Mouse (Mus musculus) ovary, adult 18-20 months (tissue): ENCODE results near the gene Ehmt2.

Experiments used
- DNase-seq: peaks from one replicate; pipeline ENCODE4 v3.0.0; 2022; ENCODE audit warnings: low spot score, mixed read lengths

The Ehmt2 gene

DNA sequence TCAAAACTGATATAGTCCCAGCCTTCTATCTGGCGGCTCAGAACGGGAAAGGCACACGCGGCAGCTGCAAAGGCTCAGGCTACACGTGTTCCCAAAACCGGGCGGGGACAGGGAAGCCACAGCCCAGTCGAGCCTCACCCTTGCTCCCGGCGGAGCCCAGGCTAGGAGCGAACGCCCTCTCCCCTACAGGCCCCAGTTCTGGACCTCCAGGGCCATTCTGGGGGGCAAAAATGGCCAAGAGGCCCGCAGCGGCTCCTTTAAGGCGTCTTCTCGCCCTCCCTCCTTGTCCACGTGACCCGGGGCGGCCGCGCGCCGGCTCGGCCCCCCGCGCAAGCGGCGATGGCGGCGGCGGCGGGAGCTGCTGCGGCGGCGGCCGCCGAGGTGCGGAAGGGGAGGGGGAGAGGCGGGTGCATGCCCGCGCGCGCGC, at the start of gene Ehmt2, which contains the start of gene C2:
TSS of gene Ehmt2 (plus strand) at position 310 of the 427 bp plus-strand sequence.
TSS of gene C2 (minus strand) at position 106 of the 427 bp plus-strand sequence.
- peak; percentile 74 for DNase-seq

DNA sequence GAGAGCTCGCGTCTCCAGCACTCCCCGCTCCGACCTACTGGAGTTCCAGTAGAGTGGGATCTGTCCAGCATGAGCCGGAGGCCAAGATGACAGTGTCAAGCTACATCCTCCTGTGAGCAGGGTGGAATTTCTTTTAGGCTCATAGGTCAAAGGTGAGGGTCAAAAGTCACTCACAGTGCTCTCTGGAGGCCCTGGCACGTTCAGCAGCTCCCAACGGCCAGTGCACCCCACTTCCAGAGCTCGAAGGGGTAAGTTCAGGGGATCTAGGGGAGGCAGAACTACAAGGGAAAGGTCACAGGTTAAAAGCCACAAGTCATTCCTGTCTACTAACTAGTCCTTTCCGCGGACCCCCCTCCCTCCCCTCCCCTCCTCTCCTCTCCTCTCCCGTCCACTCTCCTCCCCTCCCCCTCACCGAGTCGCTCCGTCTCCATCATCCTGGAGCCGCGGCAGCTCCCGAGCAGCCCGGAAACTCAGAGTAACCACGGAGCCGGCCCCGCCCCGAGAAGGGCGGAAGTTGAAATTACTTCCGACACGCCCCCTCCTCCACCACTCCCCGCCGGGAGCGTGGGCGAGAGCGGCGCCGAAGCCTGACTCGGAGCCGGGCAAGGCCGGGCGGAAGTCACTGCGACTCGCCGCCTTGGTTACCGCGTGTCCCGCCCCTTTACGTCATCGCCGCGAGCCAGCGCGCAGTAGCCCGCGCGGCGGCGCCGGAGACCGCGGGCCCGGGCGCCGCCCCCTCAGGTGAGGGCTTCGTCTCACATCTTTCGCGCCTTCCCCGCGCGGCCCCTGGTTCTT, 48.4 kb upstream of the Ehmt2 start, which contains the start of the genes Skiv2l and Nelfe:
TSS of gene Skiv2l (minus strand) at position 489 of the 795 bp plus-strand sequence.
TSS of gene Nelfe (plus strand) at position 670 of the 795 bp plus-strand sequence.
- DNase-seq, result peak; percentile 96

- DNase-seq, result no peak
Measured at GRCm38 (mm10) chr17:34850517-34851125, 47.6 kb upstream of the Ehmt2 start.

- no peak for DNase-seq
Measured at GRCm38 (mm10) chr17:34853511-34853910, 44.8 kb upstream of the Ehmt2 start.

- DNase-seq, result no peak
Measured at GRCm38 (mm10) chr17:34854761-34855160, 43.5 kb upstream of the Ehmt2 start.

GRCm38 (mm10) chr17:34855825-34856224, 42.4 kb upstream of the Ehmt2 start:
- no peak for DNase-seq

DNA sequence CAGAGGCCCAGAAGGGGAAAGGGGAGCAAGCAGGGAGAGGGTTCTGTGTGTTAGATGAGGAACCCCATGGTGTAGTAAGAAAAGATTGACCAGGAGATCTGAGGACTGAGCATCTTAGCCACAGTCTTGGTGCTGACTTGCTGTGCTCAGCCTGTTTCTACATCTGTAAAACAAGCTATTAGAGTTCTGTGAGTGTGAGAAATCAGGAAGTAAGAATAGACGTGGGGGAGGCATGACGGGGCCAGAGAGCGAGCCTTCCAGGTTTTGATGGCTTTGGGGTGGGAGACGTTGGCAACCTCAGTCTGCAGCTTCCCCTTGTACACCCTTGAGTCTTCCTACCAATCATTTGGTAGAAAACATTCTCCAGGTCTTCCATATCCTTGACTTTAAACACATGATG, 39.6 kb upstream of the Ehmt2 start:
- no peak for DNase-seq

DNA sequence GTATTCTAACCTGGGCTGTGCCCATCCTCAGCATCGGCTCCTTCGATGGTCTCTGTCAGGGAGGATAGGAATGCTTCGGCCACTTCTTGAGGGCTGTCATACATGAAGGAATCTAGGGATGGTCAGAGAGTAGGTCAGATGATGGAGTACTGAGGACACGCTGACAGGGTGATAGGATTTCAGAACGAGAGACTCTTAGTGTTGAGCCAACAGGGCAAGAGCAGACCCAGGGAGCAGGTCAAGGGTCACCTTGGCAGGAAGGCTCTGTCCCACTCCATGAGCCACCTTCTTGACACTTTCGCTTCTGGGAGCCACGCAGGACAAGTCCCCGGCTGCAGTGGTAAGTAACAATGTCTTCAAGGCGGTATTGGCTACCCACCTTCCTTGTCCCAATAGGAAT, 37.8 kb upstream of the Ehmt2 start:
- DNase-seq, result no peak

DNA sequence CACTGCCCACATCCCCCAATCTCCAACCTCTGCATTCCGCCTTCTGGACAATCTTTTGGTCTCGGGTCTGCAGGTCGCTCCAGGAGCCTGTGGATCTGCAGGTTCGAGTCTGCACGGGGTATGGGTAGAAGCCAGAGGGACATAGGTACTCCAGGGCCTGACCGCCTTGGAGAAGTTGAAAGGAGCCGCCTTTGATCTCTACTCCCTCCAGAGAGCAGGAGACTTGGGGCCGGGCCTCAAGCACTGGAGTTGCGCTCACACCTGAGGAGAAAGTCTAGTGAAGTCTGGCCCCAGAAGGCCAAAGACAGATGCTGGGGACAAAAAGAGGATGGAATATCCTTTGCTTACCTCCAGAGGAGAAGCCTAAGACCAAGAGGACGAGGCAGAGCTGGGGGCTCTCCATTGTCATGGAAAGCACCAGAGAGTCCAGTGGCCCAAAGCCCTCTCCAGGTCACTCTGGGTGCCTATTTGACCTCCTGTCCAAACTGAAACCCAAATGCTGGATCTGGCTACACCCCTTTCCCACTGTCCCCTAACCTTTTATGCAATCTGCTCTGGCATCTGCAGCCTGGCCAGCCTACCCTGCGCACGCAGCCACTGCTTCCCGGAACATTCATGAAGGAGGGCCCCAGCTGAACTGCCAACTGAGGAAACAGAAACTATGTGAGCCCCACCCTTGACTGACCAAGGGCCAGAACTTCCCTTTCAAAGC, 36.4 kb upstream of the Ehmt2 start:
- no peak for DNase-seq

GRCm38 (mm10) chr17:34862416-34863081, 35.7 kb upstream of the Ehmt2 start, which contains the start of gene Cfb:
Gene Cfb (minus strand): TSS chr17:34862518.
- DNase-seq, result no peak

- DNase-seq, result no peak
Measured at GRCm38 (mm10) chr17:34865981-34866380, 32.3 kb upstream of the Ehmt2 start.

- DNase-seq, result no peak
Measured at GRCm38 (mm10) chr17:34874321-34874720, 23.9 kb upstream of the Ehmt2 start.

DNA sequence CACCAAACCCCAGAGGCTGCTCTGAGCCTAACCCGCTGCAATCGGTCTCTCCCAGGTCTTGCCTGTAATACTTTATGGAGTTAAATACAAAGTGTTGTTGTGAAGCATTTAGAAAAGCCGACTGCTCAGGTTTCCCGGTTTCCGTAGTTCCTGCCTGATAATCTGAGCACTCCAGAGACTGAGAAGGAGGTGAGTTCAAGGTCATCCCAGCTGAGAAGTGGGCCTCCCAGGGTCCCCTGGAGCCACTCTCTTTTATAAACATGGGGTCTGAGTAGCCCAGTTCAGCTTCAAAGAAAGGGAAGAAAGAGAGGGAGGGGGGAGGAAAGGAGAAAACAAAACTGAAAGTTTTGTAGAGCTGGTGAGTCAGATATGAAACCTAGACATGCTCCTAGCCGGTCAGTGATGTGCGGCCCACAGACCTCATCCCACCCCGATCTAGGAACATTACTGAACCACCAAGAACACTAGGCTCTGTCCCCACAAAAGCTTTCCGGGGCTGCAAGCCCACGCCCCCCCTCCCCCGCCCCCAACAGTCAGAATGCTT, 18.9 kb upstream of the Ehmt2 start, which contains the start of gene Zbtb12:
TSS of gene Zbtb12 (plus strand) at position 148 of the 544 bp plus-strand sequence.
- no peak for DNase-seq

DNA sequence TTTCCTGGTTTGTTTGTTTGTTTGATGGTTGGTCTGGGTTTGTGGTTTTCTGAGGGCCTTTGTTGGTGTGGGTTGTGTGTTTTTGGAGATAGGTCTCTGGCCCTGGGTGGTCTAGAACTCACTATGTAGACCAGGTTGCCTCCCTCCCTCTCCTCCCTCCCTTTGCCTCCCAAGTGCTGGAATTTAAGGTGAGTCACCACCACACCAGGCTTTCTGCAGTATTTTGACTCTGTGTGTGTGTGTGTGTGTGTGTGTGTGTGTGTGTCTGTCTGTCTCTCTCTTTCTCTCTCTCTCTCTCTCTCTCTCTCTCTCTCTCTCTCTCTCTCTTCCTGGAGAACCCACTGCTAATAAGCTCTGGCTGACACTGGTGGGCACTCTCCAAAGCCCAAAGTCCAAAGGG, 17.1 kb upstream of the Ehmt2 start:
- no peak for DNase-seq

DNA sequence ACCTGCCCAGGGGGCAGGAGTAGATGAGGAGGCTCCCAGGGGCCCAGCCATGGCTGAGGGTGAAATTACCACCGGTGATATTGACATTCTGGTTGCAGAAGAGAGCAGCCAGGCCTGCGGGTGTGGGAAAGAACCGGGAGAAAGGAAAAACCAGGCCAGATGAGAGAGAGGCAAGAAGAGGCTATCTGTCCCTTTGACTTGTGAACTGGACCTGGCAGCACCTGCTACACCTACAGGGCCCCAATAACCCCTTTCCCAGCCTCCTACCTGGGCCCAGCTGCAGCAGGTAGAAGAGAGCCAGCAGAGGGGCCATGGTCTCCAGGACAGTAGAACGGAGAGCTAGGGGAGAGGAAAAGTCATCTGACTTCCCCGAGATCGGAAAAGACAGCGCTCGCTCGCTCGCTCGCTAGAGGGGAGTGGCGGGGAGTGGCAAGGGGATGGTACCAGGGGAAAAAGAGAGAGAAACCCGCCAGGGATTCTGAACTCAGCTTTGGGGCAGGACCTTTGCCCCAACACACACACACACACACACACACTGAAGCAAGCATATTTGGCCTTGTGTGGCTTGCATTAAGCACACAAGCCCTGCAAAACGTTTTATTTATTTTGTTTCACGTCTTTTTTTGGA, 16.5 kb upstream of the Ehmt2 start, which contains the start of gene Gm20547:
TSS of gene Gm20547 (minus strand) at position 360 of the 628 bp plus-strand sequence.
- no peak for DNase-seq

- DNase-seq, result no peak
Measured at GRCm38 (mm10) chr17:34883332-34883731, 14.9 kb upstream of the Ehmt2 start.

DNA sequence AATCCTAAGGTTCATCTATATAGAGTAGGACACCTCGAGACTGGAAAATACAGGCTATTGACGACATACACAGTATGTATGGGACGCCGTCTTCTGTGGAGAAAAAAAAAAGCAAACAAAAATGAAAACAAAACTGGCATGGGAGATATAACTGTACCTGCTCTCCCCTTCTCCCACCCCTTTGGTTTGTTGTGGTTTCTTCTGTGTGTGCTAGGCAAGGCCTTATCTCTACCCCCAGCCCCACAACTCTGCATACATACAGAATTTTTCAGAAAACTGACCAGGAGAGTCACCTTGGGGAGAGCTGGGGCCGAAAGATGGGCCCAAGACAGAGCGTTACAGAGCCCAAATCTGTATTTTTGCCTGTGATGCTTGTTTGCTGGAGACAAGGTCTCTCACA, 13.6 kb upstream of the Ehmt2 start:
- no peak for DNase-seq

- no peak for DNase-seq
Measured at GRCm38 (mm10) chr17:34885615-34886014, 12.7 kb upstream of the Ehmt2 start.

DNA sequence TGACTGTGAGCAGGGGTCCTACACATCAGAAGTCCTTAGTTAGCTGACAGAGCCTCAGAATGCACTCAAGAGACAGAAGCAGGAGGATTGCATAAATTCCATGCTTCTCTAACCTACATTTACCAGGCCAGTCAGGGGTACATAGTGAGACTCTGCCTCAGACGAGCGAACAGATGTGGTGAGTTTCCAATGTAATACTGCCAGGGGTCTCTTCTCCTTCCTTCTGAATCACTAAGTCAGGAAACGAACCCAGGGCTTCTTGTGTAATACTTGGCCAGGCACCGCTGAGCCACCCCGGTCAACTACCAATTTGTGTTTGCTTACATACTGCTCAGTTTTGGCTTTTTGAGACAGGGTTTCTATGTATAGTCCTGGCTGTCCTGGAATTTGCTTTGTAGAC, 10.3 kb upstream of the Ehmt2 start:
- DNase-seq, result no peak

- DNase-seq, result no peak
Measured at GRCm38 (mm10) chr17:34890074-34890743, 8.1 kb upstream of the Ehmt2 start.
